Comparison of ENCODE assay signal across 8 mouse cellular contexts in the genomic region with DNA sequence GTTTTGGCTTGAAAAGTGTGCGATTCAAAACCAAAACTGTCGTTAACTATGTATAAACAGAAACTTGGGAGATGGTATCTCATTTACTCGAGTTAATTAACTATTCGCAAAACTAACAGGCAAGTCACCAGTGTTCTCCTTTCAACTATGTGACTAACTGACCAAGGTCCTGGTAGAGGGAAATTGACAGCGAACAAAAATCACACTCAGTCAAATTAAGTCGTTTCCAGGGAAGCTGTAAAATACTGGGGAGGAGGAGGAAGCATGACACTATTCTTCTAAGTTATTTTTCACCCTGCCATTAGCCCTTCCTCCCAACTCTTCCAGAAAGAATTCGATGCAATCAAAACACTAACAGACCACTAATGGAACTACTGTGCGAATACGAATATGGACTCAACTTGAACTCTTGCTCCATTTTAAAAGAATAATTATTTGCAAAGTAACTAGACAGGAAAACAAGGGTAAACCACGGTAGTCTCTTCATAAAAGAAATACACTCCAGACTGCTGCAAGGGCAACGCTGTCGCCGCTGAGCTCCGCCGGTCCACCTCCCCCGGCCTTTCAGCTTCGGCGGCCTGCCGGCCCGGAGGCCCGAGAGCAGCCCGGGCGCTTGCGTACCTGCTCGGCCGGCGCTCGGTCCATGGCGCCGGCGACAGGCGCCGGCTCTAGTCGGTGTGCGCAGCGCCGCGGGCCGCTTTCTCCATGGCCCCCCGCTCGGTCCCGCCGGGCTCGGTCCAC. TPM values are rescaled to one million over a fixed set of nuclear protein-coding genes. Genes with fewer than 3 reads are reported as not detected.
A peak's percentile ranks its signal among the peaks of the same experiment; 100 is the strongest.
DNase-seq lines count a peak whose midpoint lies in the region; ATAC-seq and TF ChIP-seq lines count a peak whose summit lies in the region.

No protein-coding gene starts in this region.

- peak overlapping the region; percentile 88 for H3K9ac ChIP-seq in lung, embryonic 15.5 days
- H3K9ac ChIP-seq in embryonic facial prominence, embryonic 11.5 days (replicated peaks; ENCODE audit: low read length) = peak overlapping the region; percentile 79
- peak overlapping the region; percentile 81 for H3K9ac ChIP-seq in intestine, embryonic 15.5 days

- H3K36me3 ChIP-seq in lung, embryonic 15.5 days = no peaks in the 10 kb centered on the region
- no peaks in the 10 kb centered on the region for H3K36me3 ChIP-seq in embryonic facial prominence, embryonic 11.5 days (replicated peaks; ENCODE audit: control insufficient read depth, insufficient read depth, low read depth, low read length)
- H3K36me3 ChIP-seq in intestine, embryonic 15.5 days = no peaks in the 10 kb centered on the region

- WGBS in lung, embryonic 15.5 days = 2% methylated on average over 44 of the region's 44 CpGs
- 4% methylated on average over 44 of the region's 44 CpGs for WGBS in embryonic facial prominence, embryonic 11.5 days
- WGBS in intestine, embryonic 15.5 days = 2% methylated on average over 44 of the region's 44 CpGs
- under 1% methylated on average over 44 of the region's 44 CpGs for WGBS in olfactory bulb, adult 2 months

- no peak for ATAC-seq in lung, embryonic 15.5 days (ENCODE audit: borderline replicate concordance, extremely low read depth, low FRiP score, low TSS enrichment)
- ATAC-seq in embryonic facial prominence, embryonic 11.5 days (replicated peaks; ENCODE audit: insufficient number of reproducible peaks, low FRiP score, low TSS enrichment, low read depth) = 0 out of 2 replicates have a peak, but pooled peaks have one; percentile 3
- peak; percentile 32 for ATAC-seq in intestine, embryonic 15.5 days

- H3K27me3 ChIP-seq in lung, embryonic 15.5 days = no peaks in the 10 kb centered on the region
- no peaks in the 10 kb centered on the region for H3K27me3 ChIP-seq in embryonic facial prominence, embryonic 11.5 days (ENCODE audit: control insufficient read depth, insufficient read depth, low read length)
- no peaks in the 10 kb centered on the region for H3K27me3 ChIP-seq in intestine, embryonic 15.5 days (replicated peaks)

- TF ChIP-seq POLR2A in olfactory bulb, adult 2 months (IDR thresholded peaks at IDR 0.05; ENCODE audit: insufficient read depth, low read depth, low read length) = peak; percentile 89

- no peak for DNase-seq in lung, postnatal 14 days
- DNase-seq in embryonic facial prominence, embryonic 11.5 days (ENCODE audit: low spot score) = peak; percentile 13
- no peak for DNase-seq in left cerebral cortex, postnatal 10 days (ENCODE audit: extremely low spot score in 1 of 2, low spot score in 2 of 2)
- DNase-seq in left cerebral cortex, adult 11 months (ENCODE audit: low spot score) = no peak
- no peak for DNase-seq in testis, postnatal 10 days (ENCODE audit: low spot score)

- intact Hi-C loops in left cerebral cortex, postnatal 10 days (cut with DNase I) = loop anchor here (5.0 kb wide), 1 partner anchor 40 kb away; no protein-coding TSS in a partner anchor

- no peaks in the 10 kb centered on the region for H3K9me3 ChIP-seq in lung, embryonic 15.5 days
- no peaks in the 10 kb centered on the region for H3K9me3 ChIP-seq in embryonic facial prominence, embryonic 11.5 days (replicated peaks; ENCODE audit: control insufficient read depth, low read length)
- H3K9me3 ChIP-seq in intestine, embryonic 15.5 days = no peaks in the 10 kb centered on the region

- H3K4me1 ChIP-seq in lung, embryonic 15.5 days = peaks cover 19% of the 10 kb centered on the region
- H3K4me1 ChIP-seq in embryonic facial prominence, embryonic 11.5 days (ENCODE audit: control insufficient read depth, insufficient read depth, low read length) = no peaks in the 10 kb centered on the region
- 0 out of 2 replicates have a peak, but pooled peaks cover 3% of the 10 kb centered on the region for H3K4me1 ChIP-seq in intestine, embryonic 15.5 days (replicated peaks)
- peaks cover 6% of the 10 kb centered on the region for H3K4me1 ChIP-seq in olfactory bulb, adult 2 months (ENCODE audit: control insufficient read depth, insufficient read depth, low read length)

- peak overlapping the region; percentile 94 for H3K4me3 ChIP-seq in lung, embryonic 15.5 days
- H3K4me3 ChIP-seq in embryonic facial prominence, embryonic 11.5 days (ENCODE audit: low read depth, low read length) = peak overlapping the region; percentile 90
- H3K4me3 ChIP-seq in intestine, embryonic 15.5 days (replicated peaks) = peak overlapping the region; percentile 76
- peak overlapping the region; percentile 90 for H3K4me3 ChIP-seq in olfactory bulb, adult 2 months (ENCODE audit: insufficient read depth, low read depth, low read length)

- TF ChIP-seq CTCF in olfactory bulb, adult 2 months (IDR thresholded peaks at IDR 0.05; ENCODE audit: insufficient read depth, low read depth, low read length) = no peak

- H3K4me2 ChIP-seq in lung, embryonic 15.5 days = peak overlapping the region; percentile 79
- peak overlapping the region; percentile 56 for H3K4me2 ChIP-seq in embryonic facial prominence, embryonic 11.5 days (ENCODE audit: low read depth, low read length)
- peak overlapping the region; percentile 73 for H3K4me2 ChIP-seq in intestine, embryonic 15.5 days (replicated peaks)

- H3K27ac ChIP-seq in lung, embryonic 15.5 days = peak overlapping the region; percentile 77
- peak overlapping the region; percentile 70 for H3K27ac ChIP-seq in embryonic facial prominence, embryonic 11.5 days (replicated peaks; ENCODE audit: low read depth, low read length)
- H3K27ac ChIP-seq in intestine, embryonic 15.5 days = peak overlapping the region; percentile 74
- no peak overlapping the region for H3K27ac ChIP-seq in olfactory bulb, adult 2 months (ENCODE audit: insufficient read depth, low read depth, low read length)

RNA-seq across cellular contexts. Expression of a gene that starts 0.5 kb away (rescaled TPM):
- 17.1 and 17.8 TPM in 2 replicates for polyA plus RNA-seq in lung, embryonic 15.5 days (2015; fragmentation: Nextera tagmentation; extraction: Ambion mirVana)
- 23.1 TPM in 2 replicates for polyA plus RNA-seq in embryonic facial prominence, embryonic 11.5 days (2014; fragmentation: Nextera tagmentation; extraction: Ambion mirVana)
- polyA plus RNA-seq in intestine, embryonic 15.5 days (2015; fragmentation: Nextera tagmentation; extraction: Ambion mirVana) = 14.0 and 14.1 TPM in 2 replicates
- 44.6 TPM in 1 of 2 replicates, not detected in the other for polyA plus RNA-seq in olfactory bulb, adult 2 months (2012; ENCODE audit: insufficient read depth, insufficient read length, low replicate concordance, missing spikeins)
- total RNA-seq in left cerebral cortex, postnatal 10 days (2021) = 10 to 100 TPM; 88.1 to 89.4 TPM

RNA-seq across cellular contexts. Expression of a gene that starts 58.2 kb away (rescaled TPM):
- polyA plus RNA-seq in lung, embryonic 15.5 days (2015; fragmentation: Nextera tagmentation; extraction: Ambion mirVana) = 1.2 and 1.3 TPM in 2 replicates
- polyA plus RNA-seq in embryonic facial prominence, embryonic 11.5 days (2014; fragmentation: Nextera tagmentation; extraction: Ambion mirVana) = 1.2 and 1.3 TPM in 2 replicates
- polyA plus RNA-seq in intestine, embryonic 15.5 days (2015; fragmentation: Nextera tagmentation; extraction: Ambion mirVana) = 1.8 and 1.9 TPM in 2 replicates
- polyA plus RNA-seq in olfactory bulb, adult 2 months (2012; ENCODE audit: insufficient read depth, insufficient read length, low replicate concordance, missing spikeins) = not detected in 2 replicates
- total RNA-seq in left cerebral cortex, postnatal 10 days (2021) = 1 to 10 TPM; 5.2 to 5.8 TPM
